Mouse (Mus musculus): ENCODE measurements around the gene Ipo13.

DNA sequence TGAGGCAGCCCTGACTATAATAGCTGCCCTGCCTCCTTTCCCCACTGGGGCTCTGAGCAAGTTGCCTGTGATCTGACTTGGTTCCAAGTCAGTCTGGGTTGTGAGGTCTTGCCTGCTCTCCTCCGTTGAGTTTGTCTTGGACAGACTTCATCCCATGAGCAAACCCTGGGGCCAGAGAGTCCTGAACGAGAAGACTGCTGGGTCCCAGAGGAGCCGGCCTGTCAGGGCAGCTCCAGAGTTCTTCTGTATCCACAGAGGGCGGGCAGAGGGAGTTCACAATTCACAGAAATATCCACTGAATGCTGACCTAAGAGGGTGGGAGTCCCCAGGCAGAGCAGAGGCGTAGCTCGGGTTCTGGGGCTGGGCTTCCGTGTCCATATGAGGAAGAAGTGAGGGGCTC, 63.9 kb downstream of the Ipo13 start:
- TF ChIP-seq CTCF (IDR thresholded peaks at IDR 0.05; ENCODE audit: low read depth, low read length) (no peak), POLR2A (IDR thresholded peaks at IDR 0.05; ENCODE audit: borderline replicate concordance, low read depth, low read length) (no peak)
